Mouse (Mus musculus): Measurements from ENCODE around the gene Fam216a. TPM values are rescaled to one million over a fixed set of nuclear protein-coding genes. Genes with fewer than 3 reads are reported as not detected.

Fam216a gene
- polyA plus RNA-seq, 1 experiment, result 7.4 TPM

DNA sequence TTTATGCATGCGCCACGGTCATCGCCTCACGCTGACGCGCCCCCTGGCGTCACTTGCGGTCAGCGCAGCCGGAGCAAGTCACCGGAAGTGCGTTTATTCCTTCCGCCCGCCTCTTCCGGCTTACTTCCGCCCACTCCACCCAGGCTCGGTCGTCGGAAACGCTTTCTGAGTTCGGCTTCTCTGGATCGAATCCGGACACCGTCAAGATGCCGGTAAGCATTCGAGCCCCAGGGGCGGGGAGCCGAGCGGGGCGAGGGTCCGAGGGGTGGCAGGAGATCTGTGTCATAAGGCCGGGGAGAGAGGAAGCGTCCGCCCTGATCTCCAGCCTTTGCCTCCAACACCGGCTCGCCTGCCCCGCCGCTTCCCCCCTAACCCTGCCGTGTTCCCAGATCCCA lies 19.6 kb upstream of the Fam216a start, which contains the start of gene Arpc3:
Arpc3 (plus strand) TSS at position 93 of the 395 bp plus-strand sequence.
- DNase-seq (ENCODE audit: low read depth in 1 of 2, low spot score in 2 of 2), result peak; percentile 86 to 88
- Histone ChIP-seq H3K36me3 (ENCODE audit: control insufficient read depth, insufficient read depth, low read length) (peaks cover 2% of the 10 kb centered on the region; the same call in 1 of the 2 replicates), H3K4me3 (ENCODE audit: extremely low read depth, insufficient read depth, insufficient read length) (peak within 1 kb of the TSS; percentile 81), H3K27me3 (ENCODE audit: control insufficient read depth, insufficient read depth, low read length) (no peaks in the 10 kb centered on the region), H3K4me1 (ENCODE audit: control insufficient read depth, insufficient read depth, insufficient read length) (peaks cover 4% of the 10 kb centered on the region), H3K27ac (ENCODE audit: insufficient read depth, low read length) (peak within 1 kb of the TSS; percentile 92)
- under 1% methylated on average over 39 of the region's 39 CpGs for WGBS
- TF ChIP-seq POLR2A (IDR thresholded peaks at IDR 0.05; ENCODE audit: low read depth, low read length), result peak; percentile 64
- peak; percentile 94 for TF ChIP-seq CTCF (IDR thresholded peaks at IDR 0.05; ENCODE audit: extremely low read depth, insufficient read depth, insufficient read length, insufficient replicate concordance)

DNA sequence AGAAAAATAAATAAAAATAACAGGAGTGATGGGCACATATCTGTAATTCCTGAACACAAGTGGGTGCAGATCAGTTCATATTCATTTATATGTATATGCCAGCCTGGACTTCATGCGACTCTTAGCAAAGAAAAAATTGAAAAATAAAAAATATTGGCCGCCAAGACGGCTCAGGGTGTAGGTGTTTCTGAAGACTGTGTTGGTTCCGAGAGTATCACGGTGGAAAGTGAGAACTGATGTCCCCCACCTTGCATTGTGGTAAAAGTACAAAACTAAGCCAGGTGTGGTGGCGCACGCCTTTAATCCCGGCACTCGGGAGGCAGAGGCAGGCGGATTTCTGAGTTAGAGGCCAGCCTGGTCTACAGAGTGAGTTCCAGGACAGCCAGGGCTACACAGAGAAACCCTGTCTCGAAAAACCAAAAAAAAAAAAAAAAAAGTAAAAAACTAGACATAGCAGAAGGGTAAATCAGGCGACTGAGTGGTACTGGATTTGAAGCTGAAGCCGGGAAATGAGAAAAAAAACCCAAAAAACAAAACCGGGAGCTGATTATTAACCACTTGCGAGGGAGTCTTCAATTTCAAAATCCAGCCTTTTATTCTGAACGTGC lies 19.1 kb upstream of the Fam216a start:
- Histone ChIP-seq H3K27ac (ENCODE audit: insufficient read depth, low read length) (no peak overlapping the region), H3K4me3 (ENCODE audit: extremely low read depth, insufficient read depth, insufficient read length) (no peak overlapping the region), H3K27me3 (ENCODE audit: control insufficient read depth, insufficient read depth, low read length) (no peaks in the 10 kb centered on the region), H3K4me1 (ENCODE audit: control insufficient read depth, insufficient read depth, insufficient read length) (no peaks in the 10 kb centered on the region; the same call in 1 of the 2 replicates), H3K36me3 (ENCODE audit: control insufficient read depth, insufficient read depth, low read length) (no peaks in the 10 kb centered on the region)
- 50% methylated on average over 15 of the region's 16 CpGs for WGBS
- TF ChIP-seq CTCF (IDR thresholded peaks at IDR 0.05; ENCODE audit: extremely low read depth, insufficient read depth, insufficient read length, insufficient replicate concordance) (no peak), POLR2A (IDR thresholded peaks at IDR 0.05; ENCODE audit: low read depth, low read length) (no peak)
- no peak for DNase-seq (ENCODE audit: low read depth in 1 of 2, low spot score in 2 of 2)

DNA sequence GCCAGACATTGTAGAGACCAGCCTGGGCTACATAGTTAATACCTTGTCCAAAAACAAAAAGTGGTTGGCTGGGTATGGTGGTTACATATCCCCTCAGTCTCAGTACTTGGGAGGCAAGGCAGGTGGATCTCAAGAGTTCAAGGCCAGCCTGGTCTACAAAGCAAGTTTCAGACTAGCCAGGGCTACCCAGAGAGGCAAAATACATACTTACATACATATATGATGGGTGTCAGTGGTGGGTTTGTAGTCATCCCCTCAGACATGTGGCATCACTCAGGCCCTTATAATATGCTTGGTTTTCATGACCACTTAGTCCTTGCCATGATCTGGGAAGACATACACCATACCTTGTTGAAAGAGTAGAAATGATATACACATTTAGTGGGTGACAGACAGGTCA lies 18.5 kb upstream of the Fam216a start:
- no peak for DNase-seq (ENCODE audit: low read depth in 1 of 2, low spot score in 2 of 2)
- H3K4me1 ChIP-seq (ENCODE audit: control insufficient read depth, insufficient read depth, insufficient read length), result no peaks in the 10 kb centered on the region; the same call in 1 of the 2 replicates

DNA sequence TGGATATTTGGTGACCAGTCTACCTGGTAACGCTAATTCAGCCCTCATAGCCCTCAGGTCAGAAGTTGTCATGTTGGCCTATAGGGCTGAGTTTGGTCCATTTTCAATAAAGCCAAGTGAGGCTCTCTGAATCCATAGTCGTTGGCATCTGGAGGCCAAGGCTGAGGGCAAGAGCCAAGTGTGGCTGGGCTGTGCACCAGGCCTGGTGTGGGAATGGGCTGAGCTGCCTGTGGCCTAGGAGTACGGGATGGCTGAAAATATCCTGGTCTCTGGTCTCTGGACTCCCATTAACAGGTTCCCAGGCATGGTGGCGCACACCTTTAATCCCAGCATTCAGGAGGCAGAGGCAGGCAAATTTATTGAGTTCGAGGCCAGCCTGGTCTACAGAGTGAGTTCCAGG lies 17.8 kb upstream of the Fam216a start:
- no peak for DNase-seq (ENCODE audit: low read depth in 1 of 2, low spot score in 2 of 2)
- WGBS, result 94% methylated on average over 5 of the region's 5 CpGs
- Histone ChIP-seq H3K4me3 (ENCODE audit: extremely low read depth, insufficient read depth, insufficient read length) (no peak overlapping the region), H3K4me1 (ENCODE audit: control insufficient read depth, insufficient read depth, insufficient read length) (no peaks in the 10 kb centered on the region; the same call in 1 of the 2 replicates), H3K36me3 (ENCODE audit: control insufficient read depth, insufficient read depth, low read length) (no peaks in the 10 kb centered on the region), H3K27me3 (ENCODE audit: control insufficient read depth, insufficient read depth, low read length) (no peaks in the 10 kb centered on the region), H3K27ac (ENCODE audit: insufficient read depth, low read length) (no peak overlapping the region)
- no peak for TF ChIP-seq CTCF (IDR thresholded peaks at IDR 0.05; ENCODE audit: extremely low read depth, insufficient read depth, insufficient read length, insufficient replicate concordance)
- TF ChIP-seq POLR2A (IDR thresholded peaks at IDR 0.05; ENCODE audit: low read depth, low read length), result no peak

More for the DNA sequence above, 18.5 kb upstream of the Fam216a start:
- Histone ChIP-seq H3K27me3 (ENCODE audit: control insufficient read depth, insufficient read depth, low read length) (no peaks in the 10 kb centered on the region), H3K36me3 (ENCODE audit: control insufficient read depth, insufficient read depth, low read length) (no peaks in the 10 kb centered on the region), H3K4me3 (ENCODE audit: extremely low read depth, insufficient read depth, insufficient read length) (no peak overlapping the region), H3K27ac (ENCODE audit: insufficient read depth, low read length) (no peak overlapping the region)
- TF ChIP-seq CTCF (IDR thresholded peaks at IDR 0.05; ENCODE audit: extremely low read depth, insufficient read depth, insufficient read length, insufficient replicate concordance), result no peak
- TF ChIP-seq POLR2A (IDR thresholded peaks at IDR 0.05; ENCODE audit: low read depth, low read length), result no peak

DNA sequence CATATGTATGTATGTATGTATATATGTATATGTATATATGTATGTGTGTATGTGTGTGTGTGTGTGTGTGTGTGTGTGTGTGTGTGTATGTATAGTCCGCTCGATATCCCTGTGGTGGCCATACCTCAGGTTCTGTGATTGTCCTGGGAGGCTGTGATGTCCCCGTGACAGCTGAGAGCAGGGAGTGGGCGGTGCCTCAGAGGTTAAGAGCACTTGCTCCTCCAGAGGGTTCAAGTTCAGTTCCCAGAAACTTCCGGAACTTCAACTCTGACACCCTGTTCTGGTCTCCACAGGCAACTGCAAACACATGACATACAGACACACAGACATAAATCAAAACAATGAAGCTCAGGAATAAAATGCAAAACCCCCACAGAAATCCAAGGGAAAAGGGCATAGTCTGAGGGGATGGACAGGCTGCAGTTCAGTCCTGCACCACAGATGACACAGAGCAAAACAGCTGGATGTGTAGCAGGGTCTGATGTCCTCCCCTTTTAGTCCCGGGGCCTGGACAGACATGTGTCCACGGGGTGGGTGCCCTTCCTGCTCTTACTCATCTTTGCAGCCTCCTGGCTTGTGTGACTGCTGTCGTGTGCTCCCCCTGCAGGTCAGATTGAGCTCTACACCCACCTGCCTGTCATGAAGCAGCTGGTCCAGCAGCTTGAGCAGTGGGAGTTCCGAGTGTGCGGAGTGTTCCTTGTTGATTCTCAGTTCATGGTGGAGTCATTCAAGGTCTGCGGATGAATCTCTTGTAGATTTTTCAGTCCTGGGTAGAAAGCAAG lies 7.4 kb upstream of the Fam216a start:
- no peak overlapping the region for H3K27ac ChIP-seq (ENCODE audit: insufficient read depth, low read length)
- no peaks in the 10 kb centered on the region for H3K4me1 ChIP-seq (ENCODE audit: control insufficient read depth, insufficient read depth, insufficient read length)
- peak; percentile 56 to 66 for DNase-seq (ENCODE audit: low read depth in 1 of 2, low spot score in 2 of 2)
- WGBS, result 59% methylated on average over 11 of the region's 11 CpGs
- peaks cover 21% of the 10 kb centered on the region for H3K36me3 ChIP-seq (ENCODE audit: control insufficient read depth, insufficient read depth, low read length)
- no peaks in the 10 kb centered on the region for H3K27me3 ChIP-seq (ENCODE audit: control insufficient read depth, insufficient read depth, low read length)
- TF ChIP-seq POLR2A (IDR thresholded peaks at IDR 0.05; ENCODE audit: low read depth, low read length) (no peak), CTCF (IDR thresholded peaks at IDR 0.05; ENCODE audit: extremely low read depth, insufficient read depth, insufficient read length, insufficient replicate concordance) (peak; percentile 92; the same call in 1 of the 2 replicates)
- no peak overlapping the region for H3K4me3 ChIP-seq (ENCODE audit: extremely low read depth, insufficient read depth, insufficient read length)

DNA sequence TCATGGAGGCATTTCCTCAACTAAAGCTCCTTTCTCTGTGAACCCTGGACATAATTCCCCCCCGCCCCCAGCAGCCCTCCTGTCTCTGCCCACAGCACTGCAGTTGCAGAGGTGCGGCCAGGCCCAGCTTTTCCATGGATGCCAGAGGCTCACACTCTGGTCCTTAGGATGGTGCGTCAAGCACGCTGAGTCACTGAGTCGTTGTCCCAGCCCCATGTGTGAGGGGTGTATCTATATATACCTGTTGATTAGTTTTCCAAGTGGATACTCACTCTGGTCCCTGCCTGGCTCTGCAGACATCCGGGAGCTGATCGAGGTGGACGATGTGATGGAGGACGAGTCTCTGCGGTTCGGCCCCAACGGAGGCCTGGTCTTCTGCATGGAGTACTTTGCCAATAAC lies 6.0 kb upstream of the Fam216a start:
- Histone ChIP-seq H3K27me3 (ENCODE audit: control insufficient read depth, insufficient read depth, low read length) (no peaks in the 10 kb centered on the region), H3K27ac (ENCODE audit: insufficient read depth, low read length) (no peak overlapping the region), H3K36me3 (ENCODE audit: control insufficient read depth, insufficient read depth, low read length) (peaks cover 21% of the 10 kb centered on the region), H3K4me1 (ENCODE audit: control insufficient read depth, insufficient read depth, insufficient read length) (no peaks in the 10 kb centered on the region; the same call in 1 of the 2 replicates), H3K4me3 (ENCODE audit: extremely low read depth, insufficient read depth, insufficient read length) (no peak overlapping the region)
- no peak for DNase-seq (ENCODE audit: low read depth in 1 of 2, low spot score in 2 of 2)
- TF ChIP-seq CTCF (IDR thresholded peaks at IDR 0.05; ENCODE audit: extremely low read depth, insufficient read depth, insufficient read length, insufficient replicate concordance), result no peak
- no peak for TF ChIP-seq POLR2A (IDR thresholded peaks at IDR 0.05; ENCODE audit: low read depth, low read length)
- 96% methylated on average over 12 of the region's 12 CpGs for WGBS

Measured in spleen, adult 2 months (tissue).